Mouse (Mus musculus) lung, postnatal 14 days (tissue): ENCODE measurements around the gene Rptor.

Source experiments
- DNase-seq: peaks from one replicate; pipeline ENCODE4 v3.0.0; 2021

Gene Rptor

DNA sequence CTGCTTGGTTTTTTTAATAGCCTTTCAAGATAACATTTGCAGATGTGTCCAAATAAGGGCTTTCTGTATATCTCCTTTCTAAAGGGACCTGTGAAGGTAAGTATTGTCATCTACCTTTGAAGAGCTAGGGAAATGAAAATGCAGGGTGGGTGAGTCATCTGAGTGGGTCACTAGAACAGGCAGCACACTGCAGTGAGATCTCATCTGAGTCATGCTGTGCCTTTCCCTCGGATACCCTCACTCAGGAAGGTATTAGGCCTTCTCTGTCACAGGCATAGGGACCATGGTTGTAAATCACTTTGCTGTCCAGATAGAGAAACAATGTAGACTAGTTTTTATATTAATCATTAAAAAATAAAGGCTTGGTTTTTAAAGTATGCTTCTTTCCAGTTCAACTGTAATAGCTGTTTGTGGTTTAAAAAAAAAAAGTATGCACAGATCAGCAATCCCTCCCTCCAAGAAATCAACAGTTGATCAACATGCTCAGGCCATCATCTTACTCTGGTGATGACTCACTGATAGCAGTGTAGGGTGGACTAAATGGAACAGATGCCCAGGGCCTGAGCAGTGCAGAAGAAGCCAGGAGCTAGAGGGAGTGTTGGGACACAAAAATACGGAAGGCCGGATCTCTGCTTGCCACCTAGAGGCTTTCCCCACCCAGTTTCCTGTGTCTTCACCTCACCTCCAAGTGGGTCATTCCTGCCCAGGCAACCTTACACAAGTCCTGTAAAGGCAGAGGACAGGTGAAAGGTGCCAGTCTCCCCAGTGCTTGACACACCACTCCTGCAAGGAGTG, 186.4 kb downstream of the Rptor start:
- no peak for DNase-seq

DNA sequence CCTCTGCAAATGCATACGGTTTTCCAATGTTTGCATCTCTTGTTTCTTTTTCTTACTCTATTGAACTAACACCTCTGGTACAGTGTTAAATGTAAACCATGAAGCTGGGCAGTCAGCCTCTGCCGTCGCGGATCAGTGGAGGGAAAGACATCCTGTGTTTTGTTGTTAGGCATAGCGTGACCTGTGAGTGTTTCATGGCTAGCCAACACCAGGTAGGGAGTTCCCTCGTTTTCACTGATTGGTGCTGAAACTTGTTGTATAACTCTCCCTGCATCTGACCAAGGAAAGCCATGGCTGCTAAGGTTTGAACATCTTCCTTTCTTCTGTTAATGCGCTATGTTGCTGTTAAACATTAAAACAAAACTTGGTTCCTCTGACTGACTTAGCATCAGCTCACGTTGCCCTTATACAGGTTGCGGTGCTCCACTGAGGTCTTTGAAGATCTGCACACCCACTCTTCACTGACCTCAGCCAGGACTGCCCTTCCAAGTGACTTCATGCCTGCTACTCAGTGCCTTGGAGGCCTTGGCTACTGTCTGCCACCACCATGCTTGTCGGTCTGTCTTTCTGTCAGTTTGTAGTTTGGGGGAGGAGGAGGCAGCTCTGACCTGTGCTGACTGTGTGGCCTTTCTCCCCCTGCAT, 189.3 kb downstream of the Rptor start:
- DNase-seq, result no peak

DNA sequence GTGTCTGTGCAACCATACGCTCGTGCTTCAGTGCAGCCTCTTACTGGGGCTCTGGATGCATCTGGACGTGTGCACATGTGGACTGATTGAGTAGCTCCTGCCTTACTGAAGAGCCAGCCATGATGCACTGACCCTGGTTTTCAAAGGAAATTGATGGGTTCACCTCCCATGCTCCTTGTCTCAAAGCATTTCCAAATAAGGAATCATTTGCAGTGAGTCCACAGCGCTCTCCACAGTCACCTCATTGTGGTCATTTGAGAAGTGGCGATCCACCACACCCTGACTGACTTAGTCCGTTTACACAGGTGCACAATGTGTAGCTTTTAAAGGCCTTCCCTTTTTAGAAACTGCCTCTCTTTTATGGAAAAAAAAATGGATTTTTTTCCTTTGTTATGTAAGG, 190.7 kb downstream of the Rptor start:
- DNase-seq, result no peak

DNA sequence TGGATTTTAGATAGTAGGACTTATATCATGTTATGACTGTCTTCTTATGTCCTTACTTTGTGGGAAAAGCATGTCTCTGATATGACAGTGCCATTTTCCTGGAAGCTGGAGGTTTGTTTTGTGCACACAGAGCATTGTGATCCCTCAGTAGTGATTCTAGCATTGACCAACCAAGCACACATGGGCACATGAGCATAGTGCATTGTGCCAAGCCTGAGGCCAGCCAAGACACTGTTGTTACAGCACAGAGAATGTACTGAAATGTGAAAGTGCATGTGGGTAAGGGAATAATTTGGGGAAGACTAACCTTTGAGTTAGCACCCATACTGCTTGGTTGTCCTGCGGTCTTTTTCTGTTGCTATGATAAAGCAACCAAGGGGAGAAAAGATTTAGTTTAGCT, 191.3 kb downstream of the Rptor start:
- no peak for DNase-seq

DNA sequence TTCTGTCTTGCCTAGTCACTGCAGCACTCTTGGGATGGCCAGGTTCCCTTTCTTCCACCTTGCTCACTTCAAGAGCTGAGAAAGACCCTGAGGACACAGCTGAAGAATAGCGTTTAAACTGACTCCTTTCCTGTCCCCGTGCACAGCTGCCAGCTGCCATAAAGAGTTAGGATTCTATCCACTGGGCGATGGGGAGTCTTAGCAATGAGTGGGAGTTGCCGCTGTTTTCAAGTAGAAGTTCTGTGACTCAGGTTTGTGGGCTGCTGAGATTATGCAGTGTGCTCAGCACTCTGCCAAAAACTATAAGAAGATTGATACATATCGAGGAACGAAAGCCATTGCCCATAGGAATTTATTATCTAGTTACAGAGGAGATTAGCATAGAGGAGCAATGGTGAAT, 192.0 kb downstream of the Rptor start:
- no peak for DNase-seq

DNA sequence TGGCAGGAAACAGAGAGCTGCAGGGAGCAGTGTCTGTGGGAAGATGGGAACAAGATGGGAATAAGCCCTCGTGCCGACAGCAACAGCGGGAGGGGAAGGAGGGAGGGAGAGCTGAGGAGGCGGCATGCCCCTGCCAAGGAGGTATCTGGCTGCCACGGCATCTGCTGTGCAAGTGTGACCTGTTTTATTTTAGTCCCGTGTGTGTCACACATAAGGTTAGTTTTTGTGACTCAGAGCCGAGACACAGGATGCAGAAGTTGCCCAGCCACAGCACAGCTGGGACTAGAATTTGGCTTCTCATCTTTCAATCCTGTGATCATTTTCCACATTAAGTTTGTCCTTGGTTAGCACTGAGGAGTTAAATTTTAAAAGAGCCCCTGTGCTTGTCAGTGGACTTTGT, 193.7 kb downstream of the Rptor start:
- DNase-seq, result no peak

DNA sequence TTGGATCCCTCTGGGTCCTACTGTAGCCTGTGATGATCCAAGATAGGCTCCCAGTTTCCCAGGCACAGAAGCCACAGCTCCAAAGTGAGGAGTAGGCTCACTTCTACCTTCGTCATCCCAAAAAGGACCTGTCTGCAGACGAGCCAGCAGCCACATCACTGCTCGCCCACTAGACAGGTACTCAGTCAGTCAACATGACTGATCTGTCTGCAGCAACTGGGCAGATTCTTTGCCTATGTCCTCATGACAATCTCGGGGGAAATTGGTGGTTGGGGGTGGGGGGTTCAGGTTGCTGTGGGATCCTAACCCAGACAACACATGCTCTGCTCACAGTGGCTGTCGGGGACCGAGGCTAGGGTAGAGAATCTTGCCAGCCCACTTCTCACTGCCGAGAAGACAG, 194.1 kb downstream of the Rptor start:
- DNase-seq, result no peak

DNA sequence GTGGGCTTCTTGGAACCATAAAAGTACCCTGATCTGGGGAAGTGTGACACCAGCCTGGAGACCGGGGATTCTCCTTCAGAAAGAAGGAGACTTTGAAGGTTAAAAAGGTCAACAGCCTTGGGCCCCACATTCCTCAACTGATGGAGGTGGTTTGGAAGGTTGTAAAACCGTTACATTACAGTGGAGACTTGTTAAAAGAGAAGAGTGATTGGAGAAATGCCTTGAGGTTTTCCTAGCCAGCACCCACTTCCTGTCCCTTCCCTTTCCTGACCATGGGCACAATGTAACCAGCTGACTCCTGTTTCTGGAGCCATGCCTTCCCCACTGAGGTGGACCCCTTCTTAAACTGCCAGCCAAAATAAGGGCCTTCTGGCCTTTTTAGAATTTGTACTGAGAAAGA, 196.8 kb downstream of the Rptor start:
- no peak for DNase-seq

DNA sequence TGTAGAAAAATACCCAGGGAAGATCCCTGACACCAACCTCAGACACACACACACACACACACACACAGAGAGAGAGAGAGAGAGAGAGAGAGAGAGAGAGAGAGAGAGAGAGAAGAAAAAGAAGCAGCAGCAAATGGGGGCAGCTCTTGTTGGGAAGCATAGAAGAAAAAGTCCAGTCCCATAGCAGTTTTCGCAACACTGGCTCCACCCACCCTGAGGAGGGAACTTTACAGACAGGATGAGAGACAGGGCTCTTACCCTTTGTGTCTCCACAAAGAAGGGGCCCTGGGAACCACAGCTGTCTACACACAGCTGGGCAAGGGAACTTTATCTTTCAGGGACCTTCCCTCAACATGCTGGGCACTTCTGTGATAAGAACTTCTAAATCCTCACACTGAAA, 199.2 kb downstream of the Rptor start:
- DNase-seq, result no peak

DNA sequence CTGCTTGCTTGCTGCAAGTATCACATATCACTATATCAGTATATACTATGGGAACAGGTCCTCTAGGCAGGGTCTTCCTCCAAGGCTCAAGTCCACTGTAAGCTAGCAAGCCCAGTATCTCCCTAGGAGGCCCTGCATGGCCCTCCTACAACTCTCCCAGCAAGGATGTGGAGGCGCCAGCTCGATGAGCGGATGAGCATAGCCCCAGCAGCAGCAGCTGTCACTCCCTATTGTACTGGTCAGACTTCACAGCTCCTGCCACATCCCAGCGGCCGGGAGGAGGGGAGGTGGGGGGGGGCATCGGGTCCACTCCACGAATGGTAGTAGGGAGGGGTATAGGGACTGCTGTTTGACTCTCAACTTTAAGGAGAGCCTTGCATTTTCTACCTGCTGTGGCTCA, 200.2 kb downstream of the Rptor start:
- DNase-seq, result no peak

DNA sequence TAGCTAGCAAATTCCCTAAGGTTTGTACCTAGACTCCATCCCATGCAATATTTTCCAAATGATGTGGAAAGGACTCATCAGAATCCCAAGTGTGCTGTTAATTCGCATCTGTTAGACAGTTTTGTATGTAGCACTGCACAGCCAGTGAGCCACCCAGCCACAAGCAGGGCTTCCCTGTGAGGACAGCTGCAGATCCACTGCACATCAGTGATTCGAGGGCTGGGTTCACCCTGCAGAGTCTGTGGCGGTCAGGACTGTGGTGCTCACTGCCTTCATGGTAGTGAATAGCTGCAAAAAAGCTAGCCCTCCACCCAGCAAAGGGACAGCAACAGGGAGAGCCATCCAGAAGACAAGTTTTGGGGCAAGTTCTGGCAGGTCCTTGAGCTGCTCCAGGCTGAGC, 201.7 kb downstream of the Rptor start:
- DNase-seq, result no peak

DNA sequence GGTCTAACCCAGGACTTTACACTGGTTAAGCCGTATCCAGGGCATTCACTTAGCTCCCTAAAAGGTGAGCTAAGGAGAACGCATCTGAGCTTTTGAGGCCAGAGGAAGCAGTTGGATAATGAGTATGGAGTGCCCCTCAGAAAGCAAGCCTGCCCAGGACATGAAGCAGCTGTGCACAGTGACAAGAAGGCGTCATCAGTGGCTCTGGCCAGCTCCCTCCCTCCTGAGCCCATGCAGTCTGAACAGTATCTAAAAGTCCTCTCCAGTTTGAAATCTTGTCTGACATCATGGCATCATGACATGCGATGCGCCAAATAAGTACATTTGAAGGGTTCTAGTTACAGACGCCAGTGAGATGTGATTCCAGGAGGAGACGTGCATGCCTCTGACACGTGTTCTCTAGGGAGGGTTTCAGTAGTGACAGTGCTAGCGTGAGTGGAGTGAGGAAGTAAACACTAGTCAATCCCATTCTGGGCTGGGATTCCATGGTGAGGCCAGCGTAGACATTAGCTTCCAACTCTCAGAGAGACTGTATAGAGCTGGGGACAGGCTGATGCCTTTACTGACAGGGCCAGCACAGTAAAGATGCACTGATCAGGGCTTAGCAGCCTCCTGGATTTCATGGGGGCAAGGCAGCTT, 202.5 kb downstream of the Rptor start:
- DNase-seq, result peak; percentile 46

DNA sequence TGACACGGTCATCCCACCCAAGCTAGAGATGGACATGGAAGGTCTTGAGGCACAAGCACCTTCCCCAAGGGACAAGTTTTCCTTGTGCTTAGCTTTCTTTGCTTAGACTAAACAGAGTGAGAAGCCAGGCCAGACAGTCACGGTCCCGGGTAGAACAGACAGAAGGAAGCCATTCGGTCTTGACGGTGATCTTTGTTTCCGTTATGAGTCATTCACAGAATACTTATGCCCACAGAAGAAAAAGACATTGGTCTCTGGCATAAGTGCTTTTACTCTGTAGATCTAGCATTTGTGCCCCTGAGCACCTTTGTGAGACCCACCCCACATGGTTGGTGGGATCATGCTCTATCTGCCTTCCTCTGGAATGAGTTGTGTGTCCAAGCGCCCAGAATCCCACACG, 203.8 kb downstream of the Rptor start:
- no peak for DNase-seq

DNA sequence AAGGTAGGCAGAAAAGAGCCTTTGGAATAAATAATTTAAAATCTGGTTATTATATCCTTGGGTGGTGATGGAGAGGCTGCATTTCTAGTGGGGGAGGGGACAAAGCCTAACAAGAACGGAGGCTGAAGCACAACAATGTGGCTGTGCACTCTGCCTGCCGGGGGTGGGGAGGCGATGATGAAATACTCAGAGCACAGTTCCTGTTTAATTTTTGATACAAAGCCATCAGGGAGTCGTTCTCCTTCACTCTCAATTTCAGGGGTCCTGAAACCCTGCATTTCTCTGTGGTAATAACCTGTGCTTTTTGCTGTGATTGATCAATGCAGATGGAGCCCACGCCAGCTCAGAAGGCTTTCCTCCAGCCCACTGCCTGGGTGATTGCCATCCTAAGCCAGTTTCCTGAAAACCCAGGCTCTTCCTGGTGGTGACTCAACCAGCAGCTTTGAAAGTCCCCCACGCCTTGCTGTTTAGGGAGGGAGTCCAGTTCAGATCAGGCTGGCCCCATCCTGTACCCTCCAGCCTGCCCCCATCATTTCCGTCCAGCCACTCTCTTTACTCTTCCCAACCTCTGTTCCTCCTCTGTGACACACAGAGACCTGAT, 204.8 kb downstream of the Rptor start:
- peak; percentile 42 for DNase-seq

DNA sequence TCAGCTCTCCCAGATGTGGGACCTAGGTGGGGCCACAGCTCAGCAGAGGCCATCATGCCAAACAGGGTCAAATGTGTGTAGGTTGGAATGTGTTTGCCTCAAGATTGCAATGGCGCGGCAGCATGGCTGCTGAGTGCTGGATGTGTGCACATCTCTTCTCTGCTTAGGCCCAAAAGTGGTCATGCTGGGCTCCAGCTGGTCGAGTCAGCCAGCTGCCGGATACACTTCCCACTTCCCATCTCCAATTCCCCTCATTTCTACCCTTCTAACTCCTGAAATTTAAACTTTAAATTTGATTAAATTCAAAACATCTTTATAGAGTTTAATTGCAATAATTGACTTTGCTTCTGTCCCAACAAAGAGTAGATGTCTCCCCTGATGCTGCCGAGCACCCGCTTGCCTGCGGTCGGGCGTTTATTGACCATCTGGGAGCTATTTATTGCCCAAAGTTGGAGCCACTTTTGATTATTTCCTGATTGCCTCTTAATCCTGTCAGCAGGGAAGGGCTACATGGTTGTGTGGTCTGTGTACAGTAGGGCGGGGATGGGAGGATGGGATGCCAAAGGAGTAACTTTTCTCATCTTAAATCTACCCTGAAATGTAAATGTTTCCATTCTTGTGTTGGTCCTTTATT, 206.1 kb downstream of the Rptor start:
- no peak for DNase-seq

DNA sequence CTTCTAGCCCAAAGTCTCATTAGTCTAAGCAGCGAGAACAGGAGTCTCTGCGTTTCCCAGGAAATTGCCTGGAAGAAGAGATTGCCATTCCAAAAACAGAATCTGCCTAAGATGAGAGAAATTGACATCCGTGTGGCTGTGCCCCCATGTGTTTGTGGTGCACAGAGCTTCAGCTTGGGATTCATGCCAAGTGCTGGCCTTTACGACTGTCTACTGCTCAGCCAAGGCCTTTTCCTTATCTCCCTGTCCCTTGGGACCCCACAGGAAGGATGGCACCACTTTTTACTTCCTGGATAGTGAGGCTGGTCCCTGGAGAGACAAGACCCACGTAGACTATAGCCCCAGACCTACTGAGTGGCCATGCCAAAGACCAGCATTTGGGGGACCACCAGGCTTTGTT, 206.6 kb downstream of the Rptor start:
- DNase-seq, result no peak

DNA sequence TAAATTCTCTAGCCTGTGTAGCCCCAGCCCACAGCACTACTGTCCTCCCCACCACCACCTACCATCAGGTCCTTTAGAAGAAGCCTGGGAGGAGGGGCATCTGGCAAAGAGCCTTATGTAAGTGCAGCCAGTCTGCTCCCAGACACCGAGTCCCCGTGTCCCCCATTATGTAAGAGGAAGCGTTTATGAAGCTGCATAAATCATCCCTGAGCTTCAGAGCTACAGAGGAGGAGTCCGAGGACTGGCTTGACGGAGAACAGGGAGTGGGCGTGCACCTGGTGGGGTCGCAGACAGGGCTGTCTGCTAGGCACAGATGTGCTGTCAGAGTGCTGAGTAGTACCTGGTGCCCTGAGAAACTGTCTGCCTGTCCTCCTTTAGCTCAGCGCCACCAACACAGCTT, 208.3 kb downstream of the Rptor start:
- DNase-seq, result no peak

DNA sequence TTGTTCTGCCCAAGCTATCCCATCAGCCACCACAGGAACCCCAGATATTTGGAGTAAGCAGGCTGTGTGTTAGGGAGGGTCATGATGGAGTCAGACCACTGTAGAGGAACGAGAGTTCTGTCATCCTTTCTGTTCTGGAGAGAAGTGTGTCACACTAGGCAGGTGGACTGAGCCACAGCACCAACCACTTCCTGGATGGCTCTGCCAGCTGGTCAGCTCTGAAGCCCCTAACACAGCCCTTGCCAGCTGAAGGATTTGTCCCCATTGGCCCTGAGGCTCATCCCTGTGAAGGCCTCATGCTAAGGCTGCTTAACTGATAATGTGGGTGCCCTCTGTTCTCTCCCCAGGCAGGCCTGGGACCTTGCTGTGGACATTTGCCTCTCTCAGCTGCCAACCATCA, 208.9 kb downstream of the Rptor start:
- no peak for DNase-seq

DNA sequence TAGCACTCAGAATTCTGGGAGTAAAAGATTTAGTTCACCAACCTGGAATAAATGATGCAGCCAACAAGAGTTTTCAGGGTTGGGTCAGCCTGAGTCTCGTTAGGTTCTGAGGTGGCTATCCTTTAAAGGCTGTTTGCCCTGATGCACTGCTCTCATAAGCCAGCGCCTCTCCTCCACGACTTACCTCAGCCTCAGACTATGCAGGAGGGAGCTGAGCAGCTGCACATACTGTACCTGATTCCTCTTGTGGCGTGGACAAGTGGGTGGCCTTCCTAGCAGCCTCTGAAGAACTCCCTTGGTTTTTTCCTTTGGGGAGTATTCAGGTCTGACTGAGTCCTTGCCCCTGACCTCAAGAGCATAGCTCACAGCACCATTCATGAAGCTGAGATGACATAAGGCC, 209.4 kb downstream of the Rptor start:
- DNase-seq, result no peak

DNA sequence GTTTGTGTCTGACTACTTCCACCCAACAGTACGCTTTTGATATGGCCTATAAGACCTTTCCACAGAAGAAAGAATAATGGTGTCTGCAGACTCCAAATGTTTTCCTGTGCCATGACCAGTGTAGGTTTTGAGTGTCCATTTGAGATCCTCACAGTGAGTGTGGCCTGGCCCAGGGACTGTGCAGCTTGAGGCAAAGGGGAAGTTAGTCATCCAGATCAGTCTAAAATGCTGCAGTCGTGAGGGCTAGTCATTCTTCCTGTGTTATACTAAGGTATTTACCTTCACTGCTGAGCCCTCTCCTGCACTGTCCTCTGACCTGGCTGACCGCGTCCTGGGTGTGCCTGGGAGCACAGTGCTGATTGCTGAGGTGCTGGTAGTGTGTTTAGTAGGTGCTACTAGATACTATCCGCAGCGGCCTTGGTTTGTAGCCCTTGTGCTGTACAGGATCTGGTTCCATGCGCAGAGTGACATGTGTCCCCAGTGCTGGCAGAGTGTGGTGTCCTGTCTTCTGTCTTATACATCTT, 211.4 kb downstream of the Rptor start:
- DNase-seq, result no peak

DNA sequence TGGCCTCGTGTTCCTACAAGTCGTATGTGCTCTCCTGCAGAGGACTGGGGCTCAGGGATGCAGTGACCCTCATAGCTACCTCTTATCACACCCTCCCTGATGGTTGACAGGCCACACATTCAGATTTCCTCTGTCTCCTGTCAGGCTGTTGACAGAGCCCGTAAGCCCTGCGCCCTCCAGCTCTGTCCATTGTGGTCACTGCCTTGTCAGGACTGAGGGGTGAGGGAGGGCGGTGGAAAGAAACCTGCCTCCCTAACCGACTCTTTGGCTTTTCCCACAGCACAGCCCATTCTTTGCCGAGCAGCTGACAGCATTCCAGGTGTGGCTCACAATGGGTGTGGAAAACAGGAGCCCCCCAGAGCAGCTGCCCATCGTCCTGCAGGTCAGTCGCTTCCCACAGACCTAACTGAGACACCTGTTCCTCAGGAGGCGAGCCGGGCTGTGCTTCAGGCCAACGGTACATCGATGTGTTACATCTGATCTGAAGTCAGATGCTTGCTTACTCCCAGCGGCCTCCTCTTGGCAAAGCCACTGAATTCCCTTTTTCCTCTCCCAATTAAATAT, 214.2 kb downstream of the Rptor start:
- DNase-seq, result no peak

DNA sequence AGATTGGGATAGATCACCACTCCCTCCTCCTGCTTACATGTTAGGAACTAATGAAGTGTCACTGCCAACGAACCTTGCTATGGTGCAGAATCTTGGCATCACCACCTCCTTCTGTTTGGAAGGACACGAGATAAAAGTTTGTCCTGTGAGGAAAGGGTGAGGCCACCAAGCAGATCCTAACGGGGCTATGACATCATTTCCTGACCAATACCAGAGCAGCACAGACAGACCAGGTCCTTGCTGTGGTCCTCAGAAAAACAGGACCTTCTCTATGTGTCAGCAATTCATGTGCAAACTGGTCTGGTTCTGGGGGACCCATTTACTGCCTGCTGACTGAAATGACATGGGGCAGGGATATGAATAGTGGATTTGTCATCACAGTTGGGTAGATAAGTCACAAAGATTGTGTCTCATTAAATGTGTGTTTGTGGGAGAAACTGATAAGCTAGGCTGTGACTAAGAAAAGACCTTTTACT, 214.7 kb downstream of the Rptor start:
- DNase-seq, result no peak

DNA sequence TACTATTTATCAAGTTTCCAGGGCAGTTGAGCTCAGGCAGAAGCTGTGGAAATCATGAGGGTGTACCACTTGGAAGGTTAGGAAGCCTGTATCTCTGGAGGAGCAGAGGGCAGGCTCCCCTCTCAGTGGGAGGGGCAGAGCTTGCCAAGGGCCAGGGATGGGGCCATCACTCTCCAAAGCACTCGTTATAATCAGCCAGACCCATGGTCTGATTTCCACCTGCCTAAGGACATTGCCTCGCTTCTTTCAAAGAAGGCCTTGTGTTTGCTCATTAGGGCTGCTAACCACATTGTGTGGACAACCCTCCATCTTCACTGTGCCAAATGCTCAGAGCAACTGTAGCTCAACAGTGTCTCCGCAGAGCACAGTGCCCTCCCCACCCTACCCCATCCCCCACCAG, 215.2 kb downstream of the Rptor start:
- DNase-seq, result no peak
